Mouse (Mus musculus): ENCODE data around the gene Col26a1. TPM values are rescaled to one million over a fixed set of nuclear protein-coding genes. Genes with fewer than 3 reads are reported as not detected.
"Not testable (repeated sequence)": the region's sequence is repeated elsewhere in the genome, so short reads cannot be mapped to it uniquely, and the experiment has no call there.

Col26a1 gene
- polyA plus RNA-seq, 1 experiment from 2014 or later, result 16.7 TPM

DNA sequence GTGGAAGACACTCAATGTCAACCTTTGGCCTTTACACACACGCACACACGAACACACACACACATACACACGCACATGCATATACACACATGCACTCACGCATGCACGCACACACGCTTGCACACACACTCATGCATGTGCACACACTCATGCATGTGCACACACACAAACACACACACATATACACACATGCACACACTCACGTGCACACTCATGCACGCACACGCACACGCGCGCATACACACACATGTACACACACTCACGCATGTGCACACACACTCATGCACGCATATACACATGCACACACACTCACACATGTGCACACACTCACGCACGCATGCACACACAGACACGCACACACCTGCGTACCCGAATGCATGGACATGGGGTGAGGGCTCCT is 130.9 kb downstream of the Col26a1 start:
- H3K27ac ChIP-seq (ENCODE audit: low read length), result no peak overlapping the region
- no peak overlapping the region for H3K4me2 ChIP-seq (ENCODE audit: low read length)
- no peaks in the 10 kb centered on the region for H3K27me3 ChIP-seq (replicated peaks; ENCODE audit: control insufficient read depth, insufficient read depth, low read length)
- H3K9ac ChIP-seq (replicated peaks; ENCODE audit: low read depth, low read length), result no peak overlapping the region
- no peak for ATAC-seq
- no peaks in the 10 kb centered on the region for H3K9me3 ChIP-seq (ENCODE audit: control insufficient read depth, low read length)
- 97% methylated on average over 19 of the region's 19 CpGs for WGBS
- no peaks in the 10 kb centered on the region for H3K4me1 ChIP-seq (replicated peaks; ENCODE audit: control insufficient read depth, insufficient read depth, low read length)
- no peak overlapping the region for H3K4me3 ChIP-seq (replicated peaks; ENCODE audit: low read length)
- no peaks in the 10 kb centered on the region for H3K36me3 ChIP-seq (ENCODE audit: control insufficient read depth, insufficient read depth)

- Histone ChIP-seq H3K9me3 (ENCODE audit: control insufficient read depth, low read length) (no peaks in the 10 kb centered on the region), H3K4me3 (replicated peaks; ENCODE audit: low read length) (no peak overlapping the region), H3K27ac (ENCODE audit: low read length) (no peak overlapping the region), H3K4me1 (replicated peaks; ENCODE audit: control insufficient read depth, insufficient read depth, low read length) (no peaks in the 10 kb centered on the region), H3K36me3 (ENCODE audit: control insufficient read depth, insufficient read depth) (no peaks in the 10 kb centered on the region), H3K27me3 (replicated peaks; ENCODE audit: control insufficient read depth, insufficient read depth, low read length) (no peaks in the 10 kb centered on the region), H3K9ac (replicated peaks; ENCODE audit: low read depth, low read length) (no peak overlapping the region), H3K4me2 (ENCODE audit: low read length) (no peak overlapping the region)
- 67% methylated on average over 9 of the region's 9 CpGs for WGBS
- ATAC-seq, result no peak
Measured at GRCm38 (mm10) chr5:136746596-136746995, 136.4 kb downstream of the Col26a1 start.

DNA sequence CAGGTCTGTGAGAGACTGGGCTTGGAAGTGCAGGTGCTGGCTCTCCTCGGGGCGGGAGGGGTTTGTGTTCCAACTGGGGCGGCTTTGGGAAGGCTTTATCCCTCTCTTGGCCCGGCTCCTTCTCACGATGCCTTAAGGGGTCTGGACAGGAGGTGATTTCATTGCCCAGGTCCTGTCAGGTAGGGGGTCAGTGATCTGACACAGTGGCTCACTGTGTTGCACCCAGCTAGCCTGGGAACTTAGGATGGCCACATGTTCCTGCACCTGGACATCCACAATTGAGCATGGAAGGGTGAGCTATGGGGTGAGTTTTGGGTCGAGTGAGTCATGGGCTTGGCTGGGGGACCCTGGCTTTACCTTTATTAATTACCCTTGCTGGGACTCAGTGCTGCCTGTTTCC is 144.1 kb downstream of the Col26a1 start:
- H3K36me3 ChIP-seq (ENCODE audit: control insufficient read depth, insufficient read depth), result no peaks in the 10 kb centered on the region
- no peaks in the 10 kb centered on the region for H3K9me3 ChIP-seq (ENCODE audit: control insufficient read depth, low read length)
- WGBS, result 53% methylated on average over 6 of the region's 6 CpGs
- H3K9ac ChIP-seq (replicated peaks; ENCODE audit: low read depth, low read length), result no peak overlapping the region
- no peaks in the 10 kb centered on the region for H3K4me1 ChIP-seq (replicated peaks; ENCODE audit: control insufficient read depth, insufficient read depth, low read length)
- no peak for ATAC-seq
- no peak overlapping the region for H3K4me2 ChIP-seq (ENCODE audit: low read length)
- no peak overlapping the region for H3K4me3 ChIP-seq (replicated peaks; ENCODE audit: low read length)
- no peak overlapping the region for H3K27ac ChIP-seq (ENCODE audit: low read length)
- H3K27me3 ChIP-seq (replicated peaks; ENCODE audit: control insufficient read depth, insufficient read depth, low read length), result no peaks in the 10 kb centered on the region

GRCm38 (mm10) chr5:136726271-136726670 is 156.7 kb downstream of the Col26a1 start:
- H3K36me3 ChIP-seq (ENCODE audit: control insufficient read depth, insufficient read depth); H3K4me2 ChIP-seq (ENCODE audit: low read length); H3K27ac ChIP-seq (ENCODE audit: low read length); H3K27me3 ChIP-seq (replicated peaks; ENCODE audit: control insufficient read depth, insufficient read depth, low read length); H3K9me3 ChIP-seq (ENCODE audit: control insufficient read depth, low read length); H3K4me3 ChIP-seq (replicated peaks; ENCODE audit: low read length); H3K4me1 ChIP-seq (replicated peaks; ENCODE audit: control insufficient read depth, insufficient read depth, low read length); ATAC-seq; H3K9ac ChIP-seq (replicated peaks; ENCODE audit: low read depth, low read length): not testable (repeated sequence)
- WGBS, result 90% methylated on average over 4 of the region's 5 CpGs

DNA sequence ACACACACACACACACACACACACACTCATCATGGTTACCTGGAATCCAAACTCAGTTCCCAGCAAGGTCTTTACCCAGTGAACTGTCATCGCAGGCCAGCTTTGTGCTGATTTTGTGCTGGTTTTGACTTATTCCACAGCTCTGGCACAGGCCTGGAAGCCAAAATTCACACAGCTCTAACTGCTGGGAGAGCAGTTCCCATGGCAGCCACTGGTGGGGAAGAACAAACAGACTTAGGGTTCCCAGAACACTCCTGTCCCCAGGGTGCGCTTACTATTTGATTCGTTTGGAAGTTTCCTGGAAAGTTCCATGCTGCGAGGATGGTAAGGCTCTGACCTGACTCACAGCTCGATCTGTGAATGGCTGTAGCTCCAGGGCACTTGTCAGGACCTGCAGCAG is 161.4 kb downstream of the Col26a1 start:
- H3K4me1 ChIP-seq (replicated peaks; ENCODE audit: control insufficient read depth, insufficient read depth, low read length), result 0 out of 2 replicates have a peak, but pooled peaks cover 3% of the 10 kb centered on the region
- no peaks in the 10 kb centered on the region for H3K36me3 ChIP-seq (ENCODE audit: control insufficient read depth, insufficient read depth)
- H3K9ac ChIP-seq (replicated peaks; ENCODE audit: low read depth, low read length), result no peak overlapping the region
- no peak overlapping the region for H3K4me3 ChIP-seq (replicated peaks; ENCODE audit: low read length)
- ATAC-seq, result no peak
- H3K27me3 ChIP-seq (replicated peaks; ENCODE audit: control insufficient read depth, insufficient read depth, low read length), result no peaks in the 10 kb centered on the region
- no peak overlapping the region for H3K27ac ChIP-seq (ENCODE audit: low read length)
- no peak overlapping the region for H3K4me2 ChIP-seq (ENCODE audit: low read length)
- H3K9me3 ChIP-seq (ENCODE audit: control insufficient read depth, low read length), result no peaks in the 10 kb centered on the region
- 81% methylated on average over 5 of the region's 5 CpGs for WGBS

DNA sequence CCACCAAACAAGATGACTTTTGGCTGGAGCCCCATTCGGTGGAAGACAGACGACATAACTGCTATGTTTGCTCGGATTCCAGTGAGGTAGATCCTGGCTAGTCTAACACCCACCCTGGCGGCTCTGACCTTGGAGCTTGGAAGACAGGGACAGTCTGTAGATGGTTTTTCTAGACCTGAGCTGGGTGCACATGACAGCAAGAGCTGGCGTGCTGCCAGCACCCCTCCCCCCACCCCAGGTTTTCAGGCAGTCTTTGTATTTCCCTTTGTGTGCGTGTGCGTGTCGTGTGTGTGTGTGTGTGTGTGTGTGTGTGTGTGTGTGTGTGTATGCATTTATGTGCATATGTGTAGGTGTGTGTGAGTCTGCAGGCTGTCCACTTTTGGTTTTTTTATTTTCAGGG is 164.4 kb downstream of the Col26a1 start:
- H3K9ac ChIP-seq (replicated peaks; ENCODE audit: low read depth, low read length), result no peak overlapping the region

DNA sequence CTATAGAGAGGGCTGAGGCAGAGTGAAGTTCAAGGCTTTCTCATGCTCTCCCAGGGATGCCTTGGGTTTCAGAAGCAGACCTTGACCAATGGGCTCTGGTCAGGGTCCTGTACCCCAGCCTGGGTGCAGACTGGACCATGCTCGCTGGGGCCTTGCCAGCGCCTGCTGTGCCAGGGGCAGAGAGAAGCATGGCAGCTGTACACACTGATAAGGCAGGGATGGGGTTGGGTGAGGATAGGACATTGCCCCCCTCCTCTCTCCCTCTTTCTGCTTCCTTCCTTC is 165.5 kb downstream of the Col26a1 start:
- Histone ChIP-seq H3K9me3 (ENCODE audit: control insufficient read depth, low read length) (no peaks in the 10 kb centered on the region), H3K27ac (ENCODE audit: low read length) (no peak overlapping the region), H3K27me3 (replicated peaks; ENCODE audit: control insufficient read depth, insufficient read depth, low read length) (peaks cover 2% of the 10 kb centered on the region; the same call in 1 of the 2 replicates), H3K4me2 (ENCODE audit: low read length) (no peak overlapping the region), H3K4me1 (replicated peaks; ENCODE audit: control insufficient read depth, insufficient read depth, low read length) (peaks cover 11% of the 10 kb centered on the region), H3K9ac (replicated peaks; ENCODE audit: low read depth, low read length) (no peak overlapping the region), H3K4me3 (replicated peaks; ENCODE audit: low read length) (no peak overlapping the region), H3K36me3 (ENCODE audit: control insufficient read depth, insufficient read depth) (no peaks in the 10 kb centered on the region)
- ATAC-seq, result no peak
- WGBS, result 84% methylated on average over 2 of the region's 2 CpGs

More for the DNA sequence above, 164.4 kb downstream of the Col26a1 start:
- peaks cover 2% of the 10 kb centered on the region; the same call in 1 of the 2 replicates for H3K27me3 ChIP-seq (replicated peaks; ENCODE audit: control insufficient read depth, insufficient read depth, low read length)
- H3K27ac ChIP-seq (ENCODE audit: low read length), result no peak overlapping the region
- ATAC-seq, result no peak
- no peak overlapping the region for H3K4me3 ChIP-seq (replicated peaks; ENCODE audit: low read length)
- WGBS, result 58% methylated on average over 8 of the region's 8 CpGs
- no peaks in the 10 kb centered on the region for H3K9me3 ChIP-seq (ENCODE audit: control insufficient read depth, low read length)
- no peaks in the 10 kb centered on the region for H3K36me3 ChIP-seq (ENCODE audit: control insufficient read depth, insufficient read depth)
- H3K4me2 ChIP-seq (ENCODE audit: low read length), result no peak overlapping the region
- H3K4me1 ChIP-seq (replicated peaks; ENCODE audit: control insufficient read depth, insufficient read depth, low read length), result peaks cover 11% of the 10 kb centered on the region

- Histone ChIP-seq H3K27me3 (replicated peaks; ENCODE audit: control insufficient read depth, insufficient read depth, low read length) (peaks cover 2% of the 10 kb centered on the region; the same call in 1 of the 2 replicates), H3K4me3 (replicated peaks; ENCODE audit: low read length) (no peak overlapping the region), H3K9ac (replicated peaks; ENCODE audit: low read depth, low read length) (no peak overlapping the region), H3K9me3 (ENCODE audit: control insufficient read depth, low read length) (no peaks in the 10 kb centered on the region), H3K4me2 (ENCODE audit: low read length) (no peak overlapping the region), H3K27ac (ENCODE audit: low read length) (no peak overlapping the region), H3K36me3 (ENCODE audit: control insufficient read depth, insufficient read depth) (no peaks in the 10 kb centered on the region), H3K4me1 (replicated peaks; ENCODE audit: control insufficient read depth, insufficient read depth, low read length) (peaks cover 11% of the 10 kb centered on the region)
- WGBS, result 64% methylated on average over 10 of the region's 10 CpGs
- no peak for ATAC-seq
Measured at GRCm38 (mm10) chr5:136716696-136717572, 166.1 kb downstream of the Col26a1 start.

DNA sequence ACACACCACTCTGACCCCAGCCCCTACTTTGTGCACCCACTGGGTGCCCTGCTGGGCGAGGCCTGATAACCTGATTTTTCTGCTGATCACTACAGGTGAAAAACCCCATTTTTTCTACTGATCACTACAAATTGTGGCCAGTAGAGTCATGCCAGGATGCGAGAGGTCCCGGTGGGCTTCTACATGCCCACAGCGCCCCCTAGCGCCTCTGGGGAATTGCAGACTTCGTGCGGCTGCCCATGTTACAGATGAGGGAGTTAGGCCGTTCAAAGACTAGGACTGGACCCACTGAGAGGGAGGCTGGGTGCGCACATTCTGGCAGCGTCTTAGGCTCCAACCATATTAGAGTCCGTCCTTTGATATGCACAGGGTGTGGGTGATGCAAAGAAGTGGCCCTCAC is 168.1 kb downstream of the Col26a1 start:
- Histone ChIP-seq H3K4me1 (replicated peaks; ENCODE audit: control insufficient read depth, insufficient read depth, low read length) (peaks cover 14% of the 10 kb centered on the region), H3K4me2 (ENCODE audit: low read length) (peak overlapping the region; percentile 46), H3K27me3 (replicated peaks; ENCODE audit: control insufficient read depth, insufficient read depth, low read length) (peaks cover 2% of the 10 kb centered on the region; the same call in 1 of the 2 replicates), H3K27ac (ENCODE audit: low read length) (no peak overlapping the region), H3K9me3 (ENCODE audit: control insufficient read depth, low read length) (no peaks in the 10 kb centered on the region), H3K4me3 (replicated peaks; ENCODE audit: low read length) (peak overlapping the region; percentile 14), H3K36me3 (ENCODE audit: control insufficient read depth, insufficient read depth) (no peaks in the 10 kb centered on the region), H3K9ac (replicated peaks; ENCODE audit: low read depth, low read length) (no peak overlapping the region)
- no peak for ATAC-seq
- WGBS, result 23% methylated on average over 11 of the region's 11 CpGs

Measured in forebrain, embryonic 16.5 days (tissue).